Mouse (Mus musculus) liver, adult 2 months (tissue): ENCODE results near the gene Kdm4a.

Experiments used
- CTCF ChIP-seq: fragments of 200-500 bp; IDR thresholded peaks from 2 replicates; pipeline ENCODE4 v1.5.1; 2011; ENCODE audit warnings: low read depth, low read length, control low read depth
- POLR2A ChIP-seq: fragments of 200-500 bp; IDR thresholded peaks from 2 replicates; pipeline ENCODE4 v1.6.1; 2011; ENCODE audit warnings: low read length, control low read depth; ENCODE audit not compliant: insufficient read depth; ENCODE audit errors: extremely low read depth

GRCm38 (mm10) chr4:118171006-118171405 lies 8.8 kb downstream of the Kdm4a start:
- TF ChIP-seq CTCF (peak; percentile 61), POLR2A (no peak)
